Mouse (Mus musculus) small intestine, adult 2 months (tissue): ENCODE measurements at regions not wholly inside any gene's neighbourhood (a gene's known extent, or its start where the extent isn't known, plus 50 kb on each side); places are given as distances from the start of the nearest gene placed in this dataset.

Experiments
- CTCF ChIP-seq: fragments of 200-500 bp; IDR thresholded peaks from 2 replicates; pipeline ENCODE4 v1.5.1; 2012; ENCODE audit warnings: low read depth, mild to moderate bottlenecking, control low read depth, inconsistent platforms, low read length, moderate library complexity, mixed read lengths; ENCODE audit not compliant: insufficient replicate concordance, insufficient read length; ENCODE audit errors: extremely low read depth
- POLR2A ChIP-seq: fragments of 200-500 bp; IDR thresholded peaks from 2 replicates; pipeline ENCODE4 v1.6.1; 2012; ENCODE audit warnings: low read depth, mild to moderate bottlenecking, control low read depth, inconsistent platforms, low read length, moderate library complexity

GRCm38 (mm10) chr5:99153269-99153850 lies 116.2 kb upstream of the Prkg2 start:
- no peak for TF ChIP-seq POLR2A
- TF ChIP-seq CTCF, result no peak
